Mouse (Mus musculus) lung, embryonic 16.5 days (tissue): Measurements from ENCODE around the gene Pakap. TPM values are rescaled to one million over a fixed set of nuclear protein-coding genes. Genes with fewer than 3 reads are reported as not detected.

Source experiments
- ATAC-seq: fragments of 200-750 bp; cut with Nextera tagmentation; 2 replicates; pipeline ENCODE4 v1.8.0; 2017; ENCODE audit warnings: low read depth, mild to moderate bottlenecking, moderate library complexity
- H3K27ac ChIP-seq: fragments of 300-500 bp; sonication (generic); 2 replicates; pipeline ENCODE4 v1.5.1; 2014; ENCODE audit warnings: mild to moderate bottlenecking, control low read depth, low read length
- H3K27me3 ChIP-seq: fragments of 300-500 bp; sonication (generic); 2 replicates; pipeline ENCODE4 v1.6.1; 2014; ENCODE audit warnings: low read depth, low read length, mixed read lengths; ENCODE audit not compliant: control insufficient read depth, insufficient read depth
- H3K36me3 ChIP-seq: fragments of 300-500 bp; sonication (generic); 2 replicates; pipeline ENCODE4 v1.6.1; 2014; ENCODE audit warnings: low read length; ENCODE audit not compliant: control insufficient read depth, insufficient read depth
- H3K4me1 ChIP-seq: fragments of 300-500 bp; sonication (generic); replicated peaks from 2 replicates; pipeline ENCODE4 v1.6.1; 2014; ENCODE audit warnings: low read length, mixed read lengths; ENCODE audit not compliant: control insufficient read depth, insufficient read depth
- H3K4me2 ChIP-seq: fragments of 300-500 bp; sonication (generic); 2 replicates; pipeline ENCODE4 v1.6.1; 2014; ENCODE audit warnings: low read depth, low read length, control low read depth
- H3K4me3 ChIP-seq: fragments of 300-500 bp; sonication (generic); 2 replicates; pipeline ENCODE4 v1.5.1; 2014; ENCODE audit warnings: mild to moderate bottlenecking, low read length, control low read depth
- H3K9ac ChIP-seq: fragments of 300-500 bp; sonication (generic); 2 replicates; pipeline ENCODE4 v1.6.1; 2014; ENCODE audit warnings: low read length, control low read depth
- H3K9me3 ChIP-seq: fragments of 300-500 bp; sonication (generic); 2 replicates; pipeline ENCODE4 v1.6.1; 2016; ENCODE audit warnings: low read length; ENCODE audit not compliant: control insufficient read depth
- WGBS: fragments of 180-500 bp; shearing (Covaris S2); extraction: QIAGEN DNeasy Blood & Tissue Kit; methylation state at CpG from one replicate; pipeline ENCODE4 v1.1.7; 2014; 5-methylcytosine and 5-hydroxymethylcytosine counted together
- polyA plus RNA-seq: library from polyadenylated mRNA; unstranded; fragments of >200 nt; fragmentation: Nextera tagmentation; extraction: Ambion mirVana; gene quantifications from 2 replicates; pipeline ENCODE4 v1.2.1, GENCODE M21; 2015

The Pakap gene
- polyA plus RNA-seq, 1 experiment from 2014 or later, result 50.0 TPM

DNA sequence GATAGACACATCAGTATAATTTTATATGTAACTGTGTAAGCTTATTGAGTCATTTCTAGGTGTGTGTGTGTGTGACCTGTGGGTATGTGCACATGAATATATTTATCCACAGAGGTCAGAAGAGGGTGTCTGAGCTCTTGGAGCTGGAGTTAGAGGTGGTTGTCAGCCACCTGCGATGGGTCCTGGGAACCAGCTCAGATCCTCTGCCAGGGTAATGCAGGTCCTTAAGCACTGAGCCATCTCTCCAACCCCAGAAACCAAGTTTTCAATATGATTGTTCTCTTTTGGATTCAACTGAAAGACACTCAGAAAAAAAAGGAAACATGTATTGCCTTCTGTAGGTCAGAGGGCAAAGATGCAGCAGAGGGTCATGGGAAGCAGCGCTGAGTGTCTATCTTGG is 114.4 kb downstream of the Pakap start:
- 92% methylated on average over 2 of the region's 2 CpGs for WGBS
- H3K27ac ChIP-seq, result no peak overlapping the region

DNA sequence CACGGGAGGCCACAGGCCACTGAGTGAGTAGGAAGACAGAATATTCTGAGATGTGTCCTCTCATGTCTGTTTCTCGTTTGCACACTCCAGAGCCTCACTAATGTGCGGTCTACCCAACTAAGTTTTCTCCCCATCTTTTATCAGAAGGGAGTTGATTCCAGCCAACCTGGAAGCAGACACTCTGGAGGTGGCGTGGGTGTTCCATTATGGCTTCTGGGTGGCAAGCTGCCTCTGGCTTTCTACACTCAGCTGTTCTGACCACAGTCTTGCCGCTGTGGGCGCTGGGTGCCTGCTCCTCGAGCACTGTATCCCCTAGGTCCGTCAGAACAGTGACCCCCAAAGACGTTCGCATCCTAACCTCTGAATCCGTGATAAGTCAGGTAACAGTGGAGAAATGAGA is 115.0 kb downstream of the Pakap start:
- no peaks in the 10 kb centered on the region for H3K36me3 ChIP-seq
- no peak overlapping the region for H3K9ac ChIP-seq
- H3K4me2 ChIP-seq, result no peak overlapping the region
- no peaks in the 10 kb centered on the region for H3K27me3 ChIP-seq
- no peak overlapping the region for H3K27ac ChIP-seq
- no peaks in the 10 kb centered on the region for H3K9me3 ChIP-seq
- no peak overlapping the region for H3K4me3 ChIP-seq
- WGBS, result 77% methylated on average over 11 of the region's 11 CpGs
- peaks cover 7% of the 10 kb centered on the region; the same call in 1 of the 2 replicates for H3K4me1 ChIP-seq
- no peak for ATAC-seq

More for the DNA sequence above, 114.4 kb downstream of the Pakap start:
- no peaks in the 10 kb centered on the region for H3K27me3 ChIP-seq
- H3K4me2 ChIP-seq, result no peak overlapping the region
- H3K36me3 ChIP-seq, result no peaks in the 10 kb centered on the region
- no peak overlapping the region for H3K4me3 ChIP-seq
- peaks cover 7% of the 10 kb centered on the region; the same call in 1 of the 2 replicates for H3K4me1 ChIP-seq
- ATAC-seq, result no peak
- no peaks in the 10 kb centered on the region for H3K9me3 ChIP-seq
- no peak overlapping the region for H3K9ac ChIP-seq

DNA sequence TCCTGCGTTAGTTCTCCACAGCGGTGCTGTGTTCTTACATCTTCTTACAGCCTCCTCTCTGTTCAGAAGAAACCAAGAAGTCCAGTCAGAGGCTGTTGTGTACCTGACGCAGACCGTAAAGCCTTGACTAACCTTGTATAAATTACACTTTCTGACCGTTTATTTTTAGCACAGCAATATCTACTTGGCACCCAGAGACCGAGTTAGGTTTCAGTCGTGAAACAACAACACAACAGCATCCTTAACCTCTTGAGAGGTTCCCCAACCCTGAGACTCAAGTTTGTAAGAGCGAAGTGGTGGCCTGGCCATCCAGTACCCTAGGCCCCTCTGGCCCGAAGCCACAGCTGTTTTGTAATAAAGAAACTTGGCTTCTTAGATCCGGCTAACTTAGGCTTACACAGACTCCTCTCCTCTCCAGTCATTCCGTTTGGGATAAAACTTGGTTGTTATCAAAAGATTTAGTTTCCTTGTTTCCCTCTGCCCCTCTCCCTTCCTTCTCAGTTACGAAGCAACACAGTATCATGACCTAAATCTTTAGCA is 116.8 kb downstream of the Pakap start:
- peaks cover 4% of the 10 kb centered on the region; the same call in 1 of the 2 replicates for H3K4me1 ChIP-seq
- H3K36me3 ChIP-seq, result 0 out of 2 replicates have a peak, but pooled peaks cover 5% of the 10 kb centered on the region
- peak; percentile 54; the same call in 1 of the 2 replicates for ATAC-seq
- H3K9me3 ChIP-seq, result no peaks in the 10 kb centered on the region
- no peak overlapping the region for H3K27ac ChIP-seq
- no peak overlapping the region for H3K4me2 ChIP-seq
- H3K27me3 ChIP-seq, result no peaks in the 10 kb centered on the region
- no peak overlapping the region for H3K9ac ChIP-seq
- H3K4me3 ChIP-seq, result no peak overlapping the region
- WGBS, result 57% methylated on average over 12 of the region's 12 CpGs

DNA sequence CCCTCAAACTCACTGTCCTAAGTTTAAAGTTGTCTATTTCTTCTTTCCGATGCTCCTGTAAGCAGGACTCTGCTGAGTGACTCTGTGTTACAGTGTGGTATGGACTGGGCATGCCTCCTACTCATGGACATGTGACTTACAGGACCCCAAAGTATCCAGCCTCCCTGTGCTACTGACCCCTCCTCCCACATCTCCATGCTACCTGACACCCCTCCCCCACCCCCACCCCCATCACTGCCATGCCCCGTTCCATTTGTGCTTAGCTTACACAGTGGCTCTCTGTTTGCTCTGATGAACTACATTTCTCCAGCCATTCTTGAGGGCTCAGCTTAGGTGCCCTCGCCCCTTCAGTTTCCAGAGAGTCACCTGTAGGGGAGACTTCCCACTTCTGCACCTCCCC is 118.8 kb downstream of the Pakap start:
- Histone ChIP-seq H3K4me1 (no peaks in the 10 kb centered on the region; the same call in 1 of the 2 replicates), H3K27me3 (no peaks in the 10 kb centered on the region), H3K4me2 (no peak overlapping the region), H3K36me3 (0 out of 2 replicates have a peak, but pooled peaks cover 5% of the 10 kb centered on the region), H3K9me3 (no peaks in the 10 kb centered on the region), H3K9ac (no peak overlapping the region), H3K4me3 (no peak overlapping the region), H3K27ac (no peak overlapping the region)
- WGBS, result 67% methylated on average over 3 of the region's 3 CpGs
- no peak for ATAC-seq

DNA sequence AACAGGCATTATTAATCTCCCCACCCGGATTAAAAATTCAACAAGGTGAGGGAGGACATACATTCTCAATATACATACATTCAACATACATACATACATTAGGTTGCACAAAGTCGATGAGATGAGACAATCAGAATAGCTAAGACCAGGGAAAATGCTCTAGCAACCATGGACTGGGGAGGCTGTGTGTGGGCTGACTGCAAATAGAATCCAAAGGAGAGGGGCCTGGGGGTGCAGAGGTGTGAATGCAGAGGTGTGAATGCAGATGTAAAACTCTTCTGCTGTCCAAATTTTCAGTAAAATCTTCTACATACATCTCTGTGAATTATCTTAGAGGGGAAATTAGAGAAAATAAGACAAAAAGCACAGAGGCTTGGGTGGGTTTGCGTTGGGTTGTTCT is 119.6 kb downstream of the Pakap start:
- no peak overlapping the region for H3K27ac ChIP-seq
- H3K4me1 ChIP-seq, result no peaks in the 10 kb centered on the region; the same call in 1 of the 2 replicates
- no peak overlapping the region for H3K9ac ChIP-seq
- no peak for ATAC-seq
- 0 out of 2 replicates have a peak, but pooled peaks cover 8% of the 10 kb centered on the region for H3K36me3 ChIP-seq
- H3K27me3 ChIP-seq, result no peaks in the 10 kb centered on the region
- H3K4me3 ChIP-seq, result no peak overlapping the region
- H3K4me2 ChIP-seq, result no peak overlapping the region
- WGBS, result 63% methylated on average over 3 of the region's 3 CpGs
- no peaks in the 10 kb centered on the region for H3K9me3 ChIP-seq

DNA sequence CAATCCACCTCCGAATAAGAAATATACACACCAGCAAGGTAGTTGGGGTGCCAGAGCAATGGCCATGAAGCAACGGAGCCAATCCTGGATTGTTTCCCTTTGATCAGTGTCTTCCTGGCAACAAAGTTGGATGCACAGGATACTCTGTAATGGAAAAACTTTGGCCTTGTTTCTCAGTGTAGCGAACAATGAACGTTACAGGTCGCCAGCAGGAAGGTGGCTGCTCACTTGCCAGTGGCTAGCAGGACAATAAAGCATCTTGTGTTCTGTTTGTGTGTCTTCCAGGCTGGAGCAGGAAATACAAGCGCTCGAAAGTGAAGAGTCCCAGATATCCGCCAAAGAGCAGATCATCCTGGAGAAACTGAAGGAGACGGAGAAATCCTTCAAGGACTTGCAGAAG is 120.2 kb downstream of the Pakap start:
- Histone ChIP-seq H3K9ac (no peak overlapping the region), H3K4me3 (no peak overlapping the region), H3K36me3 (0 out of 2 replicates have a peak, but pooled peaks cover 8% of the 10 kb centered on the region), H3K27ac (no peak overlapping the region), H3K4me1 (no peaks in the 10 kb centered on the region; the same call in 1 of the 2 replicates), H3K9me3 (no peaks in the 10 kb centered on the region), H3K27me3 (no peaks in the 10 kb centered on the region), H3K4me2 (no peak overlapping the region)
- WGBS, result 69% methylated on average over 9 of the region's 9 CpGs
- no peak for ATAC-seq

DNA sequence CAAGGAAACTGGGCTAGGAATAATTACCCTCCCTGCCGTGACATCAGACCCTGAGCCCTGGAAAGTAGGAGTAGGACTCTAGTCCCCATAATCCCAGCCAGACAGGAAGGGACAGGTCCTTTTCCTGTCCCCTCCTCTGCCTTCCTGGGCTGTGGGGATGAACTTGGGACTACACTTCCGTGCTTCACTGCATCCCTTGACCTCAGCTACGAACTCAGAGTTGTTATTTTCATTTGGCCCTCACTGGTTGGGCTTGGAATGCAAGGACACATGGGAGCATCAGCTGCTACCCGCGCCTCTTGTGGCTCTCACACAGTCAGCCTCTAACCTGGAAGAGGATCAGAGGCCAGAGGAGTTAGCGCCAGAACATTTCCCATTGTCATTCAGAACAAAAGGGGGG is 122.0 kb downstream of the Pakap start:
- Histone ChIP-seq H3K9ac (no peak overlapping the region), H3K27ac (no peak overlapping the region), H3K4me3 (no peak overlapping the region), H3K4me1 (no peaks in the 10 kb centered on the region), H3K4me2 (no peak overlapping the region), H3K36me3 (0 out of 2 replicates have a peak, but pooled peaks cover 8% of the 10 kb centered on the region), H3K27me3 (no peaks in the 10 kb centered on the region), H3K9me3 (no peaks in the 10 kb centered on the region)
- ATAC-seq, result no peak
- 67% methylated on average over 6 of the region's 6 CpGs for WGBS

DNA sequence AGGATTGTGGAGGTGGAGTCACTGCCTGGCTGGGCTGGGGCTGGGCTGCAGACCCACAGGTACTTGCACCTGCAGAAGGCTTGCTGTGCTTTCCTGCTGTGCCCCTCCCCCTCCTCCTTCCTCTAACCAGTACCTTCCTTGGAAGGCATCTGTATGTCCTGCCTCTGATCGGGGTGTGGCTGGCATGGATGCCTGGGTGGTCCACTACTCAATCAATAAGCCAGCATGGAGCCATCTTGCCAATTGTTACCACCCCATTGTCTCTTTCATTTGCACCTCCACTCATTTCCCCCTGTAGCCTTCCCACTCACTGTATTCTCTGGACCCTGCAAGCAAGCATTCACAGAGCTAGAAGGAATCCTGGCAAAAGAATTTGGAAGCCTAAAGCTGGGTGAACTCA is 122.8 kb downstream of the Pakap start:
- H3K4me1 ChIP-seq, result no peaks in the 10 kb centered on the region
- H3K36me3 ChIP-seq, result 0 out of 2 replicates have a peak, but pooled peaks cover 8% of the 10 kb centered on the region
- ATAC-seq, result no peak
- no peaks in the 10 kb centered on the region for H3K27me3 ChIP-seq
- H3K9ac ChIP-seq, result no peak overlapping the region
- 47% methylated on average over 1 of the region's 1 CpGs for WGBS
- no peaks in the 10 kb centered on the region for H3K9me3 ChIP-seq
- no peak overlapping the region for H3K27ac ChIP-seq
- no peak overlapping the region for H3K4me3 ChIP-seq
- no peak overlapping the region for H3K4me2 ChIP-seq

DNA sequence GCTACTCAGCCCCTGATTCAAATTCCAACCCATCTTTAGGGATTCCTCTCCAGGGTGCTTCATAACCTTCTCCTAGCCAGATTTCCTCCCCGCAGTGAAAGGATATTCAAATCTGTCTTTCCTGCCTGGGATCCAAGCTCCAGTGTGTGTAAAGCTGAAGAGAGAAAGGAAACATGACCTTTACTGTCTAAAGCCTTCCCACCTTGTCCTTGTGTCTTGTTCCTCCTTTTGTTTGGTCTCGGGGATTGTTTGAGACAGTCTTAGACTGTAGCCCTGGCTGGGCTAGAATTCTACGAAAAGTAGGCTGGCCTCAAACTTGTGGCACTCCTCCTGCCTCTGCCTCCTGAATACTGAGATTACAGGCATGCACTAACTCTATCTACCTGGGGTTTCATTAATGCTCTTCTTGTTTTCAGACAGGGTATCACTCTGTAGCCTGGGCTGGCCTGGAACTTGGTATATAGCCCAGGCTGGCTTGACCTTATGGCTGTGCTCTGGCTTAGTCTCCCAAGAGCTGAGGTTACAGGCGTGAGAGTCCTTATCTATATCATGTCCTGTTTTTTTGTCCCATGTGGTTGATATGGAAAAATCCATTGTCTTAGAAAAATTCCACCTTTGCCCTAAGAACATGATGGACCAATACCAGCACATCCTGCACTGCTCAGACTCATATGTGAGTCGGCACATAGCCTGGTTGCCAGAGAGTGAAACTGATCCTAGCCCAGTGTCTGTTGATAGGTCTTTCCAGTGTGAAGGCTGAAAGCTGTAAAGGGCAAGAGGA is 126.6 kb downstream of the Pakap start:
- WGBS, result 77% methylated on average over 5 of the region's 5 CpGs
- H3K4me3 ChIP-seq, result no peak overlapping the region
- no peaks in the 10 kb centered on the region for H3K27me3 ChIP-seq
- ATAC-seq, result no peak
- H3K36me3 ChIP-seq, result 0 out of 2 replicates have a peak, but pooled peaks cover 5% of the 10 kb centered on the region
- no peaks in the 10 kb centered on the region for H3K9me3 ChIP-seq
- no peak overlapping the region for H3K27ac ChIP-seq
- H3K9ac ChIP-seq, result no peak overlapping the region
- H3K4me1 ChIP-seq, result no peaks in the 10 kb centered on the region
- H3K4me2 ChIP-seq, result no peak overlapping the region
